Mouse (Mus musculus): ENCODE measurements around the gene Pds5a. TPM values are rescaled to one million over a fixed set of nuclear protein-coding genes. Genes with fewer than 3 reads are reported as not detected.

Pds5a gene
- polyA plus RNA-seq, 1 experiment from 2014 or later = 59.8 TPM

Other genes starting within 250 kb of the Pds5a start
- not detected in 2 replicates for gene Gm43552, start 205.4 kb downstream of the Pds5a start, polyA plus RNA-seq (2015; fragmentation: Nextera tagmentation; extraction: Ambion mirVana)
- gene Smim14, start 161.1 kb downstream of the Pds5a start, polyA plus RNA-seq (2015; fragmentation: Nextera tagmentation; extraction: Ambion mirVana) = 190 and 195 TPM in 2 replicates
- 195 and 199 TPM in 2 replicates for gene Ube2k, start 161.0 kb downstream of the Pds5a start, polyA plus RNA-seq (2015; fragmentation: Nextera tagmentation; extraction: Ambion mirVana)
- gene N4bp2, start 65.2 kb upstream of the Pds5a start, polyA plus RNA-seq (2015; fragmentation: Nextera tagmentation; extraction: Ambion mirVana) = 20.2 and 20.7 TPM in 2 replicates
- gene Rhoh, start 162.9 kb upstream of the Pds5a start, polyA plus RNA-seq (2015; fragmentation: Nextera tagmentation; extraction: Ambion mirVana) = 0.36 and 0.38 TPM in 2 replicates
- gene Chrna9, start 236.6 kb upstream of the Pds5a start, polyA plus RNA-seq (2015; fragmentation: Nextera tagmentation; extraction: Ambion mirVana) = not detected in 2 replicates